Mouse (Mus musculus) cerebellum, adult 2 months (tissue): ENCODE data around the gene Xrcc2. TPM values are rescaled to one million over a fixed set of nuclear protein-coding genes. Genes with fewer than 3 reads are reported as not detected.
"Not testable (repeated sequence)": the region's sequence is repeated elsewhere in the genome, so short reads cannot be mapped to it uniquely, and the experiment has no call there.

ENCODE experiments used
- DNase-seq, 2 experiments: peaks; one replicate each; pipeline ENCODE4 v3.0.0; 2021
- H3K27ac ChIP-seq: fragments of 200-500 bp; 2 replicates; pipeline ENCODE4 v1.5.1; 2012; ENCODE audit warnings: low read length, control low read depth, inconsistent platforms; ENCODE audit not compliant: insufficient read depth
- H3K27me3 ChIP-seq: fragments of 200-500 bp; 2 replicates; pipeline ENCODE4 v1.6.1; 2012; ENCODE audit warnings: inconsistent platforms, mild to moderate bottlenecking, low read length, moderate library complexity; ENCODE audit not compliant: control insufficient read depth, insufficient read depth
- H3K4me1 ChIP-seq: fragments of 200-500 bp; 2 replicates; pipeline ENCODE4 v1.6.1; 2011; ENCODE audit warnings: low read length; ENCODE audit not compliant: control insufficient read depth, insufficient read depth
- H3K4me3 ChIP-seq: fragments of 200-500 bp; replicated peaks from 2 replicates; pipeline ENCODE3; 2011; ENCODE audit warnings: mild to moderate bottlenecking, low read depth, low read length, control low read depth; ENCODE audit not compliant: insufficient read depth
- CTCF ChIP-seq: fragments of 200-500 bp; IDR thresholded peaks from 2 replicates; pipeline ENCODE4 v1.5.1; 2011; ENCODE audit warnings: low read depth, mild to moderate bottlenecking, control low read depth, low read length, moderate library complexity, borderline replicate concordance; ENCODE audit not compliant: insufficient read depth
- POLR2A ChIP-seq: fragments of 200-500 bp; IDR thresholded peaks from 2 replicates; pipeline ENCODE4 v1.6.1; 2011; ENCODE audit warnings: low read length, control low read depth, borderline replicate concordance; ENCODE audit not compliant: insufficient read depth
- WGBS: fragments of 180-500 bp; shearing (Covaris S2); methylation state at CpG from one replicate; pipeline ENCODE4 v1.1.7; 2018; 5-methylcytosine and 5-hydroxymethylcytosine counted together
- polyA plus RNA-seq: library from polyadenylated mRNA; depleted of rRNA; stranded (reverse); fragments of >200 nt; gene quantifications from 2 replicates; pipeline ENCODE4 v1.2.3, GENCODE M21; 2012; rRNA removed

Xrcc2 gene
- 9.6 and 10.4 TPM in 2 replicates for polyA plus RNA-seq

DNA sequence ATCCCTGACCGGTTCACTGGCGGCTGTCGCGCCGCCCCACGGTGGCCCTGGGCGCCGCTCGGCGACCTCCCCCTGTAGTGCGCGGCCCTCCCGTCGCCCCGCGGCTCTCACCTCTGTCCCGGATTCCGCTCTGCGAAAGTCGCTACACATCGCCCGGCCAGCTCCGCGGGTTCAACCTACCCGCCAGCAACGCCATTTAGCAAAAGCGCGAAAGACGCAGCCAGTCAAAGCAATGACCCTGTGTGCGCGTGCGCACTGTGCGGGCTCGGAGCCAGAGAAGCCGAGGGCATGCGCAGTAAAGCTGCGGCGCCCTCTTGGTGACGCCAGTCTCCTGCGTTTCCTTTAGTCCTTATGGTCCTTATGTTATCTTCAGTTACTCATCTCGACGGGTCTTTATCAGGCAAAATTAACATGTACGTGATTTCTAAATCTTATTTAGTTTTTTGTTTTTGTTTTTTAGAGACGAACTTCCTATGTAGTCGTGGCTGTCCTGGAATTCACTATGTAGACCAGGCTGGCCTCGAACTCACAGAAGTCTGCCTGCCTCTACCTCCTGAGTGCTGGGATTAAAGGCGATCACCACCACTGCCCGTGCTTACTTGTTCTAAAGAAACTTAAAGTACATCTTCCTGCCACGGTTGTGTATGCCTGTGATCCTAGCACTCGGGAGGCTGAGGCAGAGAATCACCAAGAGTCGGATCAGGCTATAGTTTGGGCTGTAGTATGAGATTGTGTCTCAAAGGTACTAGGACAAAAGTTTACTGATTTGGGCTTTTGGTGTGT is at the start of gene Xrcc2:
Gene Xrcc2 (minus strand): TSS at position 259 of the 783 bp plus-strand sequence.
- Histone ChIP-seq H3K4me3 (peak within 1 kb of the TSS; percentile 53), H3K27me3 (no peaks in the 10 kb centered on the region), H3K4me1 (peaks cover 9% of the 10 kb centered on the region), H3K27ac (no peak within 1 kb of the TSS)
- WGBS: 8% methylated on average over 51 of the region's 51 CpGs
- DNase-seq: peak; percentile 95 to 98
- TF ChIP-seq POLR2A: peak; percentile 78; the same call in 1 of the 2 replicates
- TF ChIP-seq CTCF: no peak; the same call in 1 of the 2 replicates

DNA sequence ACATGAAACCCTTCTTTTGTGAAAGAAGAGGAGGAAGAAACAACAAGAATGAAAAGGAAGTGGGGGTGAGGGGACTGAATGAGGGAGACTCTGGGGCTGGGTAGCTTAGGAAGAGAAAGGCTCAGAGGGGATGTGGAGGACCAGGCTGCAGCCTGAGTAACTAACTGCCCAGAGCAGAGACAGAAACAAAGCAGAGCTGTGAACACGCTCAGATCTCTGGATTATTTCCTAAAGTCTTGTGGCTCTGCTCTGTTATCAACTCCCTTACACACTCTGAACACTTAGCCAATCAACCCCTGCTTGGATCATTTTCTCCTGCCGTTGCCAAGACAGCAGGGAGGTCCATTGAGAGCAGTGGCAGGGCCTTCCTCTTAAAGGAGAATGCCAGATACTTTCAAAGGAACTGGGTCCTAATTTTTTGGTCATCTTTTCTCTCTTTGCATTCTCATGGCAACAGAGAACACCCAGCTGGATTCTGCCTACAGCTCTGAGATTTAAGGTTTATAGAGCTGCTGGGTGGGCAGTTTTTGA is 48.7 kb upstream of the Xrcc2 start:
- peak in 1 of 2 experiments; percentile 33 for DNase-seq
- Histone ChIP-seq H3K4me1 (no peaks in the 10 kb centered on the region), H3K27me3 (no peaks in the 10 kb centered on the region), H3K4me3 (no peak overlapping the region), H3K27ac (no peak overlapping the region)
- TF ChIP-seq POLR2A (no peak), CTCF (no peak)
- WGBS: 34% methylated on average over 2 of the region's 2 CpGs

DNA sequence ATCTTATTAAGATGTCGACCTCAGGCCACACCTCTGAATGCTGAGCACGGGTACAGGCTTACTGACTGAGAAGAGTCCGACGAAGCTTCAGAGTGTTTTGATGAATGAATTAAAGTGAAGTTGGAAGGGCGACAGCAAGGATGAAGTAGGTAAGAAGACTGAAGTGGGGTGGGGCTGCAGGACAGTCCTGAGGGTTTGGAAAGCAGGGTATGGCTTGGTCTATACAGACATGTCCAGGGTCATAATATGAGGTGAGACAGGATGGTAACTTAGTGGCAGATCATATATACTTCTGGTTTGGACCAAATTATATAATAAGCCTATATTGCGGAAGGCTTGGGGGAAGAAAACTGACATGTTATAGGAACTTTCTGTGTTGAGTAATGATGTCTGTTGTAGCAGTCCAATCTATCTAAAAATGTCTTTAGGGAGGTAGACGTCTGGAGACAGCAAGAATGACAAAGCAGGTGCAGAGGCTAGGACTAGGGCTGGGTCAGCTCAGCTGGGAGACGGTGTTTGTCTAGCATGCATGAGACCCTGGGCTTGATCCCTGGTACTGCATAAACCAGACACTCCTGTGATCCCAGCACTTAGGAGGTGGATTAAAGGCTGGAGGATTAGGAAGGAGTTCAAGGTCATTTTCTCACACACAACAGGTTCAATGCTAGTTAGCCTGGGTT is 48.1 kb upstream of the Xrcc2 start:
- no peak for DNase-seq
- H3K4me1 ChIP-seq: no peaks in the 10 kb centered on the region
- no peak overlapping the region for H3K4me3 ChIP-seq
- TF ChIP-seq CTCF (no peak), POLR2A (no peak)
- H3K27me3 ChIP-seq: no peaks in the 10 kb centered on the region
- no peak overlapping the region for H3K27ac ChIP-seq
- 66% methylated on average over 8 of the region's 8 CpGs for WGBS

DNA sequence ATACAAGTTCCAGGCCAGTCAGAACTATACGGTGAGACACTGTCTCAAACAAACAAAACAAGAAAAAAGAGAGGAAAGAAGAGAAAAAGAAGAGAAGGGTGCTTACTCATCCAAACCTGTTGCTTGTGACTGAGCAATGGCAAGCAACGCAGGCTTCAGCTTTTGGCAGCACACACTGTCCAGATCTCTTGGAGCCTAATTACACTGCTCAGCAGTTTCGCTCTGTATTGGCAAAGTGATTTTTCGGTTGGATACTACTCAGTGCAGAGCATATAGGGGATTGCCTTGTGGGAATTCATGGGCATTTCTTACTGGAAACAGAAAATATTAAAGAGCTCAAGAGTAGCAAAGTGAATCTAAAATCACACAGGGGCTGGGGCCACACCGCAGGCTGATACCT is 47.2 kb upstream of the Xrcc2 start:
- no peaks in the 10 kb centered on the region for H3K4me1 ChIP-seq
- no peaks in the 10 kb centered on the region for H3K27me3 ChIP-seq
- 38% methylated on average over 5 of the region's 5 CpGs for WGBS
- DNase-seq: peak in 1 of 2 experiments; percentile 71
- TF ChIP-seq POLR2A (no peak), CTCF (no peak)
- H3K4me3 ChIP-seq: no peak overlapping the region
- H3K27ac ChIP-seq: no peak overlapping the region

DNA sequence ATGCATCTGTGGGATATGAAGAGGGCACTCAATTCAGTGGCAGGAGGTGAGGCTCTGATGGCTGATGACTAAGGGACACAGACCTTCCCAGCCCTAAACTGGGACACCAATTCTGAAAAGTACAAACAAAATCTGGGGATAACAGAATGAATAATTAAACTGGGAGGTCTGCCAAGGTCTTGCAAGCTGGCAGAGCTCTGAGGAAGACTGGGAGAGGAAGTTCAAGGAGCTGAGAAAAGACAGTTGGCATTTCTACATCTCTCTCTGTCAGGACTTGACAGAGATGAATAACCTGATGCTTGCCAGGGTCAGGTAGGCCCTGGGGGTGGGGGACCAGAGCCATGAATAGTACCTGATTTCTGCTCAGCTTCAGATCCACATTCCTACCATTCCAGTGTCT is 45.9 kb upstream of the Xrcc2 start:
- peak overlapping the region; percentile 36; the same call in 1 of the 2 replicates for H3K27ac ChIP-seq
- no peaks in the 10 kb centered on the region for H3K27me3 ChIP-seq

DNA sequence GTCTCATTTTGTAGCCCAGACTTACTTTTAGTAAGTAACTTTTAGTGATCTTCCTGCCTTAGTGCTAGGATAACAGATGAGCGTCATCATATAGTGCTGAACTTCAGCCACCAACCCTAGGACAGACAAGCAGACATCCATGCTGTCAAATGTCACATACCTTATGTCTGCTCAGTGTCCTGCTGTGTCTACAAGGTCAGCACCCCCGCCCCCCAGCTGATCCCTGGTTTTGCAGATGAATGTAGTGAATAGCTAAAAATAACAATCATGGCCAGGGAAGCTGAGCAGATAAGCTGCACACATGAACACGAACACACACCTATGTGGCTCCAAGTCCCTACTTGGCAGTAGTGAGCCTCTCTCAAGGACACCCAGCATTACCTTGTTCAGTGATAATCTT is 43.0 kb upstream of the Xrcc2 start:
- Histone ChIP-seq H3K4me1 (no peaks in the 10 kb centered on the region), H3K27ac (no peak overlapping the region), H3K4me3 (no peak overlapping the region), H3K27me3 (no peaks in the 10 kb centered on the region)
- no peak for DNase-seq
- TF ChIP-seq POLR2A (no peak), CTCF (no peak)
- WGBS: 84% methylated on average over 3 of the region's 3 CpGs

More for the DNA sequence above, 45.9 kb upstream of the Xrcc2 start:
- H3K4me1 ChIP-seq: no peaks in the 10 kb centered on the region
- no peak overlapping the region for H3K4me3 ChIP-seq
- peak in 1 of 2 experiments; percentile 60 for DNase-seq
- TF ChIP-seq CTCF: no peak
- TF ChIP-seq POLR2A: no peak

DNA sequence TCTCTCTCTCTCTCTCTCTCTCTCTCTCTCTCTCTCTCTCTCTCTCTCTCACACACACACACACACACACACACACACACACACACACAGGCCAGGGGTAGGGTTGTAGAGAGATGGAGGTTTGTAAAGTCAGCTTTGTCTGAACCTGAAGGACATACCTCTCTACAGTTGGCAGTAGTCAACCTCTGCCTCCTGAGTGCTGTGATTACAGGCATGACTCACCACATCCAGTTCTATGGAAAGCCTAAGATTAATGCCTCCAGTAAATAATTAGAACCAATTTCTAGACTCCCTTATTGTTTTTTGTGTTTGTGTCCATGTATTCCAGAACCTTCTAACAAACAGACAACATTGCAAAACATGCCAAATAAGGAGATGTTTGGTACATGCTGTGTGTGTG is 42.3 kb upstream of the Xrcc2 start:
- Histone ChIP-seq H3K27me3 (no peaks in the 10 kb centered on the region), H3K4me3 (no peak overlapping the region), H3K27ac (no peak overlapping the region), H3K4me1 (no peaks in the 10 kb centered on the region)
- TF ChIP-seq POLR2A: no peak
- no peak for TF ChIP-seq CTCF
- DNase-seq: no peak

DNA sequence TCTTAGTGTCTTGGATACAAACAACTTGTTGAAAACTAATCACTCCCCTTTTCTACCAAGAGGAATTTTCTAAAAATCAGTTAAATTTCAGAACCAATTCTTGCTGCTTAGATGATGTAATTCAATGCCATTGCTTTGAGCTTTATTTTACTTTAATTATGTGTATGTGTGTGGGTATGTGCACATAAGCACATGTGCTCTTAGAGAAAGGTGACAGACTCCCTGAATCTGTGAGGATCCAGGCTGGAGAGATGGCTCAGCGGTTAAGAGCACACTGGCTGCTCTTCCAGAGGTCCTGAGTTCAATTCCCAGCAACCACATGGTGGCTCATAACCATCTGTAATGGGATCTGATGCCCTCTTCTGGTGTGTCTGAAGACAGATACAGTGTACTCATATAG is 33.3 kb upstream of the Xrcc2 start:
- not testable (repeated sequence) for H3K4me3 ChIP-seq, DNase-seq, H3K27me3 ChIP-seq, H3K27ac ChIP-seq, H3K4me1 ChIP-seq
- WGBS: 97% methylated on average over 1 of the region's 1 CpGs
